Mouse (Mus musculus) embryonic fibroblast, embryonic 13.5 days (primary cell): Measurements from ENCODE around the gene Gsdma. TPM values are rescaled to one million over a fixed set of nuclear protein-coding genes. Genes with fewer than 3 reads are reported as not detected.
A peak's percentile ranks its signal among the peaks of the same experiment; 100 is the strongest.

Source experiments
- H3K27ac ChIP-seq: 2 replicates; pipeline ENCODE4 v1.5.1; 2012; ENCODE audit warnings: low read length, control low read depth, inconsistent platforms; ENCODE audit not compliant: insufficient read depth
- H3K4me1 ChIP-seq: 2 replicates; pipeline ENCODE4 v1.6.1; 2011; ENCODE audit warnings: low read length; ENCODE audit not compliant: control insufficient read depth, insufficient read depth
- H3K4me3 ChIP-seq: 2 replicates; pipeline ENCODE4 v1.5.1; 2011; ENCODE audit warnings: mild to moderate bottlenecking, control low read depth, low read length; ENCODE audit not compliant: insufficient read depth
- CTCF ChIP-seq: IDR thresholded peaks from 2 replicates; pipeline ENCODE4 v1.5.1; 2011; ENCODE audit warnings: mild to moderate bottlenecking, control low read depth, low read length, moderate library complexity, borderline replicate concordance; ENCODE audit not compliant: insufficient read depth
- POLR2A ChIP-seq: IDR thresholded peaks from 2 replicates; pipeline ENCODE4 v1.6.1; 2011; ENCODE audit warnings: low read depth, mild to moderate bottlenecking, control low read depth, low read length, moderate library complexity
- polyA plus RNA-seq: library from polyadenylated mRNA; stranded (reverse); fragments of >200 nt; gene quantifications from 2 replicates; pipeline ENCODE4 v1.2.4, GENCODE M21; 2011; ENCODE audit warnings: low read depth; ENCODE audit not compliant: missing spikeins, insufficient read length

Gene Gsdma
- polyA plus RNA-seq, 1 experiment, result not detected

DNA sequence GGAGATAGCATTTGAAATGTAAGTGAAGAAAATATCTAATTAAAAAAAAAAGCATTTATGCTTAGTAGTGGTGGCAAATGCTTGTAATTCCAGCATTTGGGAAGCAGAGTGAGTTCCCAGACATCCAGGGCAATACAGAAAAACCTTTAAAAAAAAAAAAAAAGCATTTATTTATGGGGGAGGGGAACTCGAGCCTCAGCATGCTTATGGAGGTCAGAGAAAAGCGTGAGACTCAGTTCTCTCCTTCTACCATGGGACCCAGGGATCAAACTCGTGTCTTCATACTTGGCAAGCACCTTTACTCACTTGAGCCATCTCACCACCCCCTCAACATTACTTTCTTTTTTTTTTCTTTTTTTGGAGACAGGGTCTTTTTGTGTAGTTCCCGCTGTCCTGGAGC lies 17.0 kb downstream of the Gsdma start:
- Histone ChIP-seq H3K27ac (no peak overlapping the region), H3K4me1 (0 out of 2 replicates have a peak, but pooled peaks cover 2% of the 10 kb centered on the region), H3K4me3 (no peak overlapping the region)
- TF ChIP-seq POLR2A, result no peak
- TF ChIP-seq CTCF, result no peak

GRCm38 (mm10) chr11:98681786-98682745 lies 17.9 kb downstream of the Gsdma start, which contains the start of gene Psmd3:
Gene Psmd3 (plus strand): TSS chr11:98682554.
- 0 out of 2 replicates have a peak, but pooled peaks cover 2% of the 10 kb centered on the region for H3K4me1 ChIP-seq
- peak within 1 kb of the TSS; percentile 36; the same call in 1 of the 2 replicates for H3K27ac ChIP-seq
- peak within 1 kb of the TSS; percentile 100 for H3K4me3 ChIP-seq
- TF ChIP-seq POLR2A (peak; percentile 87), CTCF (no peak)

GRCm38 (mm10) chr11:98682811-98683210 lies 18.7 kb downstream of the Gsdma start:
- Histone ChIP-seq H3K4me3 (peak overlapping the region; percentile 100), H3K27ac (no peak overlapping the region), H3K4me1 (0 out of 2 replicates have a peak, but pooled peaks cover 2% of the 10 kb centered on the region)
- TF ChIP-seq CTCF, result no peak
- no peak for TF ChIP-seq POLR2A

DNA sequence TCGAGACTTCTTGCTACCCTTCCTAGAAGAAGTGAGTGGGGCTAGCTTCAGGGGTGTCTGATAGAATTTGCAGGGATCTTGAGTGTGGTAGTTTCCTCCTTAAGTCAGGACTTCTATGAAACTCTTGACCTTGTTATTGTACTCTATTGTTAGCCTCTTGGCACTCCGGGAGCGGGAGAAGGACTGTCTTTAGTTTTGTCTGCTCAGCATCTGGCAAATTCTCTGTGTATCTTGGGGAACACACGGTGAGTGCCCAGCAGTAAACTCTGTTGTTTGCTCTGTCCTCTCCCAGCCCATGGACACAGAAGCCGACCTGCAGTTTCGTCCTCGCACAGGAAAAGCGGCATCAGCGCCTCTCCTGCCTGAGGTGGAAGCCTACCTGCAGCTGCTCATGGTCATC lies 21.5 kb downstream of the Gsdma start:
- Histone ChIP-seq H3K4me1 (0 out of 2 replicates have a peak, but pooled peaks cover 2% of the 10 kb centered on the region), H3K27ac (no peak overlapping the region), H3K4me3 (no peak overlapping the region)
- no peak for TF ChIP-seq CTCF
- no peak for TF ChIP-seq POLR2A

GRCm38 (mm10) chr11:98686976-98687375 lies 22.8 kb downstream of the Gsdma start:
- Histone ChIP-seq H3K27ac (no peak overlapping the region), H3K4me1 (0 out of 2 replicates have a peak, but pooled peaks cover 2% of the 10 kb centered on the region), H3K4me3 (no peak overlapping the region)
- TF ChIP-seq POLR2A (no peak), CTCF (no peak)

DNA sequence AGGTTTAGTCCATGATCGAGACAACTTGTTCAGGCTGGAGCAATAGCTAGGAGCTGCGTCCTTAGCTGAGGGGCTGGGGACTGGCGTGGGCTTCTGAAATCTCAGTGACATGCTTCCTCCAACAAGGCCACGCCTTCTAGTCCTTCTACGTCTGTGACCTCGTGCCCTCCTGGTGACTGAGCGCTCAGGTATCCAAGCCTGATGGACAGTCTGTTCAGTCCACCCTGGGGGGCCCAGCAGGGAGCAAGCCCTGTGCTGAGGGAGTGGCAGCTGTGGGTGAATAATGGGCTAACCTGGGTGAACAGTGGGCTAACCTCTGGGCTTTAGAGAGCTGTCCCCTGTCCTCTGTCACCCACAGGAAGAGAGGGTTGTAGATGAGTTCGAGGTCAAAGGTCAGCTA lies 23.9 kb downstream of the Gsdma start:
- TF ChIP-seq POLR2A, result no peak
- no peak for TF ChIP-seq CTCF
- H3K27ac ChIP-seq, result no peak overlapping the region
- H3K4me3 ChIP-seq, result no peak overlapping the region
- 0 out of 2 replicates have a peak, but pooled peaks cover 2% of the 10 kb centered on the region for H3K4me1 ChIP-seq

DNA sequence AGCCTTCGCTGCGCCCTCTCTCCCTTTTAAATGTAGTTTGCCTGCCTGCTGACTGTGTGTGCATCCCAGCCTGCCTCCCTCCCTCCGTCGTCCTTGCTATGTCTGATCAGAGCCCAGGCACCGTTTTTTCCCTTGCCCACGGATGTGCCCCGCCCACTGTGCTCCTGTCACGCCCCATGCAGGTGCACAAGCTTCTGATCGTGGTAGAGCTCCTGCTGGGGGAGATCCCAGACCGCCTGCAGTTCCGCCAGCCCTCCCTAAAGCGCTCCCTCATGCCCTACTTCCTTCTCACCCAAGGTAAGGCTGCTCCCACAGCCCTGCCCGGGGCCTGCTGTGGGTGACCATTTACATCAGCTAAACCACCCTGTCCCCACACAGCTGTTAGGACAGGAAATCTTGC lies 29.1 kb downstream of the Gsdma start:
- Histone ChIP-seq H3K4me3 (no peak overlapping the region), H3K4me1 (no peaks in the 10 kb centered on the region), H3K27ac (no peak overlapping the region)
- TF ChIP-seq POLR2A (no peak), CTCF (no peak)

GRCm38 (mm10) chr11:98693746-98694145 lies 29.6 kb downstream of the Gsdma start:
- Histone ChIP-seq H3K4me3 (no peak overlapping the region), H3K4me1 (no peaks in the 10 kb centered on the region), H3K27ac (no peak overlapping the region)
- no peak for TF ChIP-seq POLR2A
- no peak for TF ChIP-seq CTCF

DNA sequence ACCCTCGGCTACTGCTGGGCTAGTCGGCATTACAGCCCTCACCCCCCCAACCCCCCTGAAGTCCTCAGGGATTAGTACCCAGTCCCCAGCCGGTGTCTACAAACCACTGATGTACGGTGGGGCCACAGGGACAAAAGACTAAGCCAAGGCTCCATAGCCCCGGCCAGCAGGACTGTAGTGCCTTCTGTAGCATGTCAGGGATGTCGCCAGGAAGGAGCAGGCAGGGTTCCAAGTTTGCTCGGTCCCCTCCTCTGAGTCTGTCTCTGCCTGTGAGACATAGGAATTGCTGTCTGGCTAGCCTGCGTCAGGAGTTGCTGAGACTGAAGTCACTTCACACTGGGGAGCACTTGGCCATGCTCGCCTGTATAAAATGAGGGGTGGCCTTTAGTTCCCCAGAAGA lies 30.1 kb downstream of the Gsdma start:
- H3K27ac ChIP-seq, result no peak overlapping the region
- no peaks in the 10 kb centered on the region for H3K4me1 ChIP-seq
- no peak for TF ChIP-seq CTCF
- no peak overlapping the region for H3K4me3 ChIP-seq

- Histone ChIP-seq H3K4me1 (no peaks in the 10 kb centered on the region), H3K27ac (no peak overlapping the region), H3K4me3 (no peak overlapping the region)
- TF ChIP-seq POLR2A (no peak), CTCF (no peak)
Observed at GRCm38 (mm10) chr11:98695408-98695807, 31.3 kb downstream of the Gsdma start.
